Mouse (Mus musculus) gastrocnemius, adult 8-10 months (tissue): ENCODE measurements around the gene Zfp652. TPM values are rescaled to one million over a fixed set of nuclear protein-coding genes. Genes with fewer than 3 reads are reported as not detected.
"Not testable (repeated sequence)": the region's sequence is repeated elsewhere in the genome, so short reads cannot be mapped to it uniquely, and the experiment has no call there.

ENCODE experiments used
- DNase-seq, 2 experiments: peaks; one replicate each; pipeline ENCODE4 v3.0.0; 2022; ENCODE audit warnings: low spot score in 2 of 2
- total RNA-seq, 4 experiments: library from RNA; stranded (reverse); gene quantifications; 2 replicates each; pipeline ENCODE4 v1.2.4; 2022

The Zfp652 gene
- total RNA-seq, 4 experiments from 2014 or later, result 107 to 171 (median 133) TPM

DNA sequence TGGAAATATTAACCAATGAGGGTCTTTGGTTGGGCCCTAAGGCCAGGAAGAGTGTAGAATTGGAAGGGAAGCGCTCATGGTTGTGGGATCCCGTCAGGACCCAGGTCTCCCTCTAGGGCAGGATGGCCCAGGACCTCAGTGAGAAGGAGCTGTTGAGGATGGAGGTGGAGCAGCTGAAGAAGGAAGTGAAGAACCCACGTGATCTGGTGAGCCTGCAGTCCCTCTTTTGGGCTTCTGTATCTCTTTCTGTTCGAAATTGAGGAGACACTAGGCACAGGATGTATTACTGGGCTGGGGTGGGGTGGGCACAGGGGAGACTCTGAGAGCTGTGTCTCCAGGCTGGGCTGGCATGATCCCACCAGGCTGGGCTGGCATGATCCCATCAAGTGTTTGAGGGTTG, 132.5 kb downstream of the Zfp652 start:
- no peak for DNase-seq

DNA sequence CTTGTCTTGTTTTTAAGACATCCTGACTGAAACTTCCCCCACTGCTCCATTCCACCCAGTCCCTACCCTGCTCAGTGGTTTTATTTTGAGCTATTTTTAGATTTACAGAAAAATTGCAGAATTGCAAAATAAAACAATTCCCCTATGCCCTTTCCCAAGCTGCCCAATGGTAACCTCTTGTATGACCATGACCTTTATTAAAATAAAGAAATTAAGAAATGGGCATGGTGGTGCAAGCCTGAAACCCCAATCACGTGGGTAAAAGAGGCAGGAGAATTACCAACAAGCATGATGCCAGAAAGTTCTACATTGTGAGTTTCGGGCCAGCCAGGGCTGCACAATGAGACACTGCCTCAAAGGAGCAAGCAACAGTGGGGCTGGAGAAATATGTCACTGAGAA, 138.4 kb downstream of the Zfp652 start:
- DNase-seq, result no peak

DNA sequence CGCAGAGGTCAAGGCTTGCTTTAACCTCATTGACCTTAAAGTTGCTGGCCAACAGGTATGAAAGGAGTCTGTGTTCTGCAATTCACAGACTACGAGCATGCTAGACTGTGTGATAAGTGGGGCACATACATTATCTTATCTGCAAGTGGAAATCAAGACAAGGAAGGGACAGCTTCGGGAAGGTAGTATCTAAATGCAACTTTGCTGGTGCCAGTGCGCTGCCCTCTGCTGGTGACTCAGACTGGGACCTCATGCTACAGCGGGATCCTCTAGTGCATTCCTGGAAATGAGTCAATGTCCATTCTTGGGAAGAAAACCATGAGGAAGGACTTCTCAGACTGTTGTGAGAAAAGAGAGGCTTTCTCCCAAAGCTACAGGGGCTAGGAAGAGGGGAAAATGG, 141.2 kb downstream of the Zfp652 start:
- peak; percentile 35 to 56 for DNase-seq

DNA sequence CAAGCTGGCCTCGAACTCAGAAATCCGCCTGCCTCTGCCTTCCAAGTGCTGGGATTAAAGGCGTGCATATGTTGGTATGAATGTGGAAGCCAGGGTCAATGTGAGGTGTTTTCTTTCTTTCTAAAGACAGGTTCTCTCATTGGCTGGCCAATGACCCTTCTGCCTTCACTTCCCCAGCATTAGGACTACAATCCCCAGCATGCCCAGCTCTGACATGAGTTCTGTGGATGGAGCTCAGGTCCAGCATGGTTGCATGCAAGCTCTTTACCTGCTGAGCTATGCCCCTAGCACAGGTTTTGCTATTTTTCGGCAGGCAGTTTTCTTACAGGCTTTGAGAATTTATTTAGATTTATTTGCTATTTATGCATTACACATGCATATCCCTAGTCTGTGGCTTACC, 144.8 kb downstream of the Zfp652 start:
- no peak for DNase-seq

DNA sequence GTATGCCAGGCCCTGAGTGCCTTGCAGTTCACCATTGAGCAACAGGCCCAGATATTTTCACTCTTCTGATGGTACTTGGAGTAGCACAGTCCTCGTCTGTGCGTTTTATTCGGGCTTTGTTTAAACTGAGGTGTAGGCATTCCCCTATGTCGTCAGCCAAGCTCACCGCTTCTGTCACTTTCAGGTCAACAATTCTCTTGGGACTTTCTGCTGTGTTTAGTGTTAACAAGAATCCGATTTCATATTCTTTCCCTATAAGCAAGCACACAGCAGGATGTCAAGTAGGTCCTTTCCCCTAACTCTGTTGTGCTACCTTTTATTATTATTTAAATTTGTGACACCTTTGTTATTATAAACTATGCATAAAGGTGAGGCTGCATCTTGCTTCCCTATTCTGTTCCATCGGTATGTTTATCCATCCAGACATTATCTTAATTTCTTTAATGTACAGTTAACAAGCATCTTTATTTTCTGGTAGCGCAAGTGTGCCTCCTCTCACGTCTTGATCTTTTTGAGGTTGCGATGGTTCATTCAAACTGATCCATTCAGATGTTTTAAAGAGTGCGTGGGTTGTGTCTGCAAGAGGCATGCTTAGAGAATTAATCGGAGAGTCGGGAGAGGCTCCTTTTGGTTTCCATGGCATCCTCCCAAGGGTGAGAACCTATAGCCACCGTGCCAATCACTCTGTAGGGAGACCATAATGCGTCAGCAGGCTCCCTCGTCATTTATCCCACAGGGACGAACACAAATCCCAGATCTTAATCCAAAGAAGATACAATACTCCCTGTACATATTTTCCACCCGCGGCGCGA, 145.4 kb downstream of the Zfp652 start:
- no peak for DNase-seq

DNA sequence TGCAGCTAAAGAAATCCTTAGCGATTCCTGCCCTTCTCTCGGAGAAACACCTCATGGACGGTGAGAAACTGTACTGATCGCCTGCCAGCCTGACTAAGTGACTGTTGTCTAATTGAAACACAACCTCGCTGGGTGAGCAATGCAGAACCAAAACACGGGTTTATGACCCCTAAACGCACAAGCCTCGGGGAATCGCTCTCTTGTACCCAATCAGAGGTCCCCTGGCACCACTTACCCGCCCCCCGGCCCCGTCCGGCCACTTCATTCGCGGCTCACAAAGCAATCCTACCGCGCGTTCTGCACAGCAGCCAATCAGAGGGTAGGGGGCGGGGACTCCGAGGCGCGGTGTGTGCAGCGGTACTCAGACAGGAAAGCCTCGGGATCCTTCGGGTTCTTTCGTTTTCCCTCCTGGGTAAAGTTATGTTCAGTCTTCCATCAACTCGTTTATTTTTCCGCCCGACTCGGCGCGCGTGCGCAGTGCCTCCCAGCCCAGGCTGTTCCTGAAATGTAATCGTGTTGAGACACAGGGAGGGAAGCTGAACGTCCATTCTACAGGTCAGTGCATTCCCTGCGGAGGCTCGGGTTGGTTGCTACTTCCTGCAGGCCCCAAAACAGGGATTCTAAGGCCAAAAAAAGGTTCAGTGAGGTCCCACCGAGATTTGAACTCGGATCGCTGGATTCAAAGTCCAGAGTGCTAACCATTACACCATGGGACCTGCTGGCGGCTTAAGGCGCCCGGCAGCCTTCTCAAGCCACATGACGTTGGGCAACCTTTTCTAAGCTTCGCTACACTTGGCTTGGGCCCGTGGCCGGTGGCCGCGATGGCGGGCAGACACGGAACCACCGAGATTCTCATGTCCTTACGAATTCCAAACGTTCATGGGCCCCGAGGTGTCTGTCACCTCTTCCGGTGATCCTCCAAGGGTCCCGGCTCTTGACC, 146.3 kb downstream of the Zfp652 start:
- DNase-seq, result peak; percentile 95 to 96

DNA sequence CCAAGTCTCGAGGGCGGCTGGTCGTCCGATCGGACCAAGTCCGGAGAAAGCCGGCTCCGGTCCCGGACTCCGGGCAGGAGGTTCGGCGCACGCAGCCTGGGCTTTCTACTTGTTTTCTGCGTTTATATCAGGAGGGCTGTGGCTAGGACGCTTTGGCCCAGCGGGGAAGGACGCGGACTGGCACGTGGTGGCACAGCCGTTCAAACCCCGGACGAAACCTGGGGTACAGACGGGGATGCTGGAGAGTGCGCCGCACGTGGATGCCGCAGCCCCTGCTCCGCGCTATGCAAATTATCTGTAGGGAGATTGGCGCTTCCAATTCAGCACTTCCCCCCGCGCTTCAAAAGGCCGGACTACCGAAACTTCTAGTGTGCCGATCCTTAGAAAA, 147.0 kb downstream of the Zfp652 start:
- peak in 1 of 2 experiments; percentile 53 for DNase-seq

DNA sequence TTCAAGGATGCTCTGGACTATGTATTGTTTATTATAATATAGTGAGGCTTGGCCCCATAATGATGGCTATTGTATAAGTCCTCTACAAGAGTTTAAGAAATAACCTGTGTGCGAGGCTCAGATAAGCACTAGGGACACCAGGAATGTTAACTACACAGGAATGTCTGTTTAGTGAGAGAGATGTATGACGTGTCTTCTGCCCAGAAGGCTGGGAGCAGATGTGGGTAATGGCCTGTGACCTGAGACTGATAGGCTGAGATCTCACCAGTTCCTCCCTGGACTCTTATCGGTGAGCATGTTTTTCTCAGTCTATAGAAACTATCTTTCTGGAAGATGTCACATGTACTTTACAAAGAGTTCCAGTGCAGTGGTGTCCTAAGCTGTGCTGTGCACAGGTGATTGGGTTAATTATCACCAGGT, 147.6 kb downstream of the Zfp652 start:
- DNase-seq, result no peak

DNA sequence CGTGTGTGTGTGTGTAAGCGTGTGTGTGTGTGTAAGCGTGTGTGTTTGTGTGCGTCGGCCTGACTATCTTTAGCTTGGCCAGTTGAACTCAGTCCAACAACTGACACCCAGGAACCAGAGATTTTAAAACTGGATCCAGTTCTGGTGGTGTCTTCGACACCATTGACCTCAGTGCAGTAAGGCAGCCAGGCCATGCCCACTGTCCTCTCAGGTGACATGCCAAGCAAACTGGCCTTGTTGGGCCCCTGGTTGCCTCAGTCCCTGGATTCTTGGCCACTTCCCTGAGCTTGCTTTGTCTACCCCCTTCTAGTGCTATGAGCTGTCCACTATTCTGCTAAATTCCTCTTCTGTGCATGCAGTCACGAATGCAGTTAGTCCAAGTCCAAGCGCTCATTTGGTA, 148.9 kb downstream of the Zfp652 start:
- DNase-seq, result peak in 1 of 2 experiments; percentile 27

DNA sequence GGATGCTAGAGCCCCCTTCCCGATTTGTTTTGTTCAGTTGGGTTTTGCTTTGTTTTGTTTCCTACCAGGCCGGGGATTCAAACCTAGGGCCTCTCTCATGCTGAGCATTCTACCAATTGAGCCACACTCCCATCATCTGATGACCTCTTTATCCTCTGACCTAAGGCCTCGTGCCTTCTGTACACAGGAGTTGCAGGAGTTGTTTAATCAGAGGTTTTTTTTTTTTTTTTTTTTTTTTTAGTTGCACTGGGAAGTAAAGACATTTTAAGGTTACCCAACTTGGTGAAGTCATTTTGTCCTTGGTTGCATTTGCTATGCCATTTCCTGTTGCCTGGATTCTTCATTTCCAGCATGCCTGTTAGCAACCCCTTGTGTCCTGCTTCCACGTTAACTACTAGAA, 157.0 kb downstream of the Zfp652 start:
- no peak for DNase-seq

DNA sequence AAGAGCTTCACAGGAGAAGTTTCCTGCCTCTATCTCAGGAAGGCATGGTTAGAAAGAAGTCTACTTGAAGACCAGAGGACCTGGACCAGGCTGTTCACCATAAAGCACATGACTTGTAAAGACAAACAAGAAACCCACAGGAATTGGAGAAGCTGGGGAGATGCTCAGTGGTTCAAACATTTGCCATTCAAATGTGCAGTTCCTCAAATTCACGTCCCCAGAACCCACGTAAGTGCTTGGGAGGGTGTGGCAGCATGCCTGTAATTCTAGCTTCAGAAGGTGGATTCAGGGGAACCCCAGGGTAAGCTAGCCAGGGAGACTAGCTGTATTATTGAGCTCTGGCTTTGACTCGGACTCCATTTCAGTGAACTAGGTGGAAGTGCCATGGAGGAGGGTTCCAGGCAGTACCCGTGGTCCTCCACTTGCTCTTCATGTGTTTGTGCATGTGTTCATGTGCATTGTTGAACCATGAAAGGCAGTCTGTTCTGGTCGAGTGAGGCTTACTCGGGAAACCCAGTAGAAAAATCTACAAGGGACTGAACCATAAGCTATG, 157.5 kb downstream of the Zfp652 start:
- DNase-seq, result no peak

DNA sequence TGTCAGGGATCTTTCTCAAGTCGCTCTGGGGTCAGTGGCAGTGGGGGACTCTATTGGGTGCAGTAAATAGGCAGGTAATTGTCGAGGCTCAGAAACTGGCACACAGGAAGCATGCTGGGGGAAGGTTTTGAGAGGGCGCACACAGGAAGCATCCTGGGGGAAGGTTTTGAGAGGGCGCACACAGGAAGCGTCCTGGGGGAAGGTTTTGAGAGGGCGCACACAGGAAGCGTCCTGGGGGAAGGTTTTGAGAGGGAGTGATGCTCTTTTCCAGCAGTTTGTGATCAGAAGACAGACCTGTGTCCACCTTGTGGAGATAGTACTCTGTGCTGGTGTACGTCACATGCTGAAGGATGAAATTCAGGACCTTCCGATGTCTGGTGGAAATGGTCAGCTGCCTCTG, 163.3 kb downstream of the Zfp652 start:
- no peak for DNase-seq

DNA sequence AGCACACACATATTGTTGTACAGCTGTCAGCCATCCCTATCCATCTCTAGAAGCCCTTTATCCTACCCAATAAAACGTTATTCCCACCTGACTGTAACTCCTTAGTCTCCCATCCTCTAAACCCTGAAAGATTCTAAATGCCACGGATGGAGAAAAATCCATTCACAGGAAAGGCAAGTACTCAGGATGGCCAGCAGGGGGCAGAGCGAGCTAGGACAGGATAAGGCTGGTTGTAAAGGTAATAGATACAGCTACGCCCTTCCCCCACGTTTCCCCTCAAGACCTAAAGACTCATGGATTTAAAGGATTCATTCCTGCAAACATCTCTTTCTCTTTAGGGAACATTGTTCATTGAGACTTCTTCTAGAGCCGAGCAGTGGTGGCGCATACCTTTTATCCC, 163.8 kb downstream of the Zfp652 start:
- DNase-seq, result no peak

DNA sequence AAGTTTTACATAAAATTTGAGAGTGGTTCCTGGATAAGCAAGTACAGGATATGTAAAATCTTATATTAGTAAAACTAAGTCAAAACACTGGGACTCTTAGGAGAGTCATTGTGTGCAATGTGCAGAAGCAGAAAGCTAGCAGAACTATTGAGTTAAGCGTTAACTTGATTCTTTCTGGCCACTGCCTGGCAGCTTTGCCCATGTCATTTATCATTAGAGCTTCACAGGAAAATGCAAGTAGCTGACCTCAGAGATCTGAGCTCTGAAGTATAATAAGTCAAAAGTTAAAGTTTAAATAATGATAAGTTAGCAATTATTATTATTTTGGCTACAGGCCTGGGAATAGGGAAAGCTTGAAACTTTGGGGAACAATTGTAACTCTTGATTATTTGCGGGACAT, 167.4 kb downstream of the Zfp652 start:
- not testable (repeated sequence) for DNase-seq

Other genes starting within 250 kb of the Zfp652 start
- under 1 TPM; 0.13 to 0.45 (median 0.30) TPM for gene Nxph3, start 198.1 kb upstream of the Zfp652 start, total RNA-seq
- 1 to 10 TPM in 1 of 4 experiments, under 1 TPM in 3; 0.12 to 1.0 (median 0.29) TPM for gene Ngfr, start 124.9 kb upstream of the Zfp652 start, total RNA-seq
- gene Phb, start 45.7 kb upstream of the Zfp652 start, total RNA-seq, result 100 to 1,000 TPM; 142 to 193 (median 171) TPM
- under 1 TPM; 0.20 to 0.54 (median 0.34) TPM for gene B130006D01Rik, start 10.9 kb downstream of the Zfp652 start, total RNA-seq
- gene Phospho1, start 111.8 kb downstream of the Zfp652 start, total RNA-seq, result 100 to 1,000 TPM; 341 to 419 (median 369) TPM
- gene Gngt2, start 124.5 kb downstream of the Zfp652 start, total RNA-seq, result 1 to 10 TPM; 2.3 to 4.0 (median 2.8) TPM
- gene Abi3, start 129.8 kb downstream of the Zfp652 start, total RNA-seq, result 1 to 10 TPM in 3 of 4 experiments, under 1 TPM in 1; 0.77 to 2.2 (median 1.5) TPM
- gene B4galnt2, start 202.2 kb downstream of the Zfp652 start, total RNA-seq, result not detected